Mouse (Mus musculus): ENCODE data around the gene Rbfox1.

GRCm38 (mm10) chr16:5931680-5932079 is 46.5 kb downstream of the Rbfox1 start:
- peak; percentile 74 for TF ChIP-seq CTCF (IDR thresholded peaks at IDR 0.05)
- TF ChIP-seq EP300 (IDR thresholded peaks at IDR 0.05; ENCODE audit: insufficient read depth, low read depth, low read length), result no peak
